Mouse (Mus musculus) B cell, adult 2 months (primary cell): ENCODE data around the gene Ccdc88c.
A peak's percentile ranks its signal among the peaks of the same experiment; 100 is the strongest.

Experiments used
- DNase-seq, 2 experiments: peaks; one replicate each; pipeline ENCODE4 v3.0.0; 2022

Gene Ccdc88c

GRCm38 (mm10) chr12:101028954-101029731 is at the start of gene Ccdc88c:
TSS of gene Ccdc88c (minus strand) at chr12:101029056.
- DNase-seq, result peak; percentile 92 to 94

- DNase-seq, result no peak
Observed at GRCm38 (mm10) chr12:101077955-101078354, 49.1 kb upstream of the Ccdc88c start.

DNA sequence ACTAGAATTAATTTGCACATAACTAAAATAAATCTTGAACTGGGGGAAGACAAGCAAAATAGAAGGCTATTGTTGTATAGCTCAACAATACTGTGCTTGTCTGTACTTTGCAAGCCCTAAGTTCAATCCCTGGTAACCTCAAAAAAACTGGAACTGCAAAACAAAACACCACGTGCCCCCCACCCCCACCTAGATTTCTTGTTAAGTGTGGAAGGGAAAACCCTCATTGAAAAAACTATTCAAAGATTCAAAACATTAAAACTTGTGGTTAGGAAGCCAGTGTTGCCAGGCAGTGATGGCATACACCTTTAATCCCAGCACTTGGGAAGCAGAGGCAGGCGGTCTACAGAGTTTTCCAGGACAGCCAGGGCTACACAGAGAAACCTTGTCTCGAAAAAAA is 46.6 kb upstream of the Ccdc88c start:
- no peak for DNase-seq

DNA sequence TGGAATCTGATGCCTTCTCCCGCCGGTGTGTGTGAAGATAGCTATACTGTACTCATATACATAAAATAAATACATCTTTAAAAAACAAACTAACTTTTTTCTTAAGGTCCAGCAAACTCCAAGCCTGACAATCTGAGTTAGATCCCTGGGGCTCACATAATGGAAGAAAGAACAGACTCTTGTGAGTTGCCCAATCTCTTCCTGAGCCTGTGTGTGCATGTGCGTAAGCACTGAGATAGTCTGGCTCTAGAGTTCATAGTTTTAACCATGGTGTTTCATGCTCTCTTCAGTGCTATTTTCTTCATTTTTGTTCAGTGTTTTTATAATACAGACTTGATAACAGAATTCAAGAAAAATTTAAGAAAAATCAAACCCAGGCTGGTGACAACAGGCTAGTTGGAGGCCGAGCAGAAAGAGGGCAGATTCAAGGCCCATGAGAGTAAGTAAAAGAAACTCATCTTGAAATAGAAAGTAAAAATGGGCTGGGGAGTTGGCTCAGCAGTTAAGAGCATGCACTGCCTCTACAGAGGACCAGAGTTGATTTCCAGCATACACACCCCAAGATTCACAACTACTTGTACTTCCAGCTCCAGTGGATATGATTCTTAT is 46.1 kb upstream of the Ccdc88c start:
- DNase-seq, result no peak

GRCm38 (mm10) chr12:101069813-101070212 is 41.0 kb upstream of the Ccdc88c start:
- DNase-seq, result no peak

DNA sequence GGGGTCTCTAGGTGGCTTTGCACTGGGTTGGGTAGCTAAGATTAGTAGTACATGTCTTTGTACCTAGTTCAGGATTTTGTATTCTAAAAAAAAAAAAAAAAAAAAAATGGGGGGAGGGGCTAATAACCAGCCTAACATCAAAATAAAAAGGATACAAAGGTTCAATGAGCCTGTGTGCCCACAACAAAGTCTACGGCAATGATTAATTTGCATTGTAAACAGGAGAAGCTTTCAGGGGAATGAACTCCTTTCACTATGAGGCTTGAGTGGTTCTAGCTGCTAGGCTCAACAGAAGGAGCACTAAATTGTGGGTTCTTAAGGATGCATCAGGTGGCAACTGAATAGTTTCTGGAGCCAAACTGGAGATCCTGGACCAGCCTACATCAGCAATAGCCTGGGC is 37.5 kb upstream of the Ccdc88c start:
- DNase-seq, result no peak

GRCm38 (mm10) chr12:101039956-101040355 is 11.1 kb upstream of the Ccdc88c start:
- DNase-seq, result no peak

DNA sequence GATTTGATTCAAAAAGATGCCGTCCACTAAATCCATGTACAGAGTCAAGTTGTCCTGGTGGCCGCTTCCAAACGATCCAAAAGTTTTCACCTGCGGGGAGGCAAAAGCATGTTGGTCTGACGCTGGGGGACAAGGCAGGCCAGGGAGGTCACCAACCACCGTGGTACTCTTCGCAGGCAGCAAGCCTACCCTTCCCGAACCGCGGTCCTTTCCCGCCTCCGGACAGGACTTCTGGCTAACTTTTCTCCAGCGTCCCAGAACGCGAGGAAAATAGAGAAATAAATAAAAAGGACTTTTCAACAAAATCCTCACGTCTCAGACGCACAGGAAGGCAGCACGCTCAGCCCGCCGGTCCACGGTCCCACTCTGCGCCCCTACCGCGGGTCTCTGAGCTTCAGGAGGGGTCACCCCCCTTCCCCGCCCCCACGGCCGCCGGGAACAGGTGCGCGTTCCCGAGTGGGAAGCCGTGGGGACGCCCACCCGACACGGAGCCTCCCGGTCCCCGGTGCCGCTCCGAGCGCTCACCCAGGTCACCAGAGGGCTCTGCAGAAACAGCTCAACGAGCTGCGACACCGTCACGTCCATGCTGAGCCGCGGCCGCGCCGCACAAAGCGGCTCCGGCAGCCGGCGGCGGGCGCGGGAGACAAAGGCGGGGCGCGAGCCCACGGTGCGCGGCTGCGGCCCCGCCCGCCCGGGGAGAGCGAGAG is 456 bp downstream of the Ccdc88c start:
- DNase-seq, result peak in 1 of 2 experiments; percentile 46

GRCm38 (mm10) chr12:101027451-101028246 is 1.2 kb downstream of the Ccdc88c start:
- peak; percentile 58 to 60 for DNase-seq

- DNase-seq, result no peak
Observed at GRCm38 (mm10) chr12:101026946-101027345, 1.9 kb downstream of the Ccdc88c start.

GRCm38 (mm10) chr12:101026518-101026917 is 2.3 kb downstream of the Ccdc88c start:
- DNase-seq, result no peak

- DNase-seq, result no peak
Observed at GRCm38 (mm10) chr12:101026025-101026424, 2.8 kb downstream of the Ccdc88c start.

DNA sequence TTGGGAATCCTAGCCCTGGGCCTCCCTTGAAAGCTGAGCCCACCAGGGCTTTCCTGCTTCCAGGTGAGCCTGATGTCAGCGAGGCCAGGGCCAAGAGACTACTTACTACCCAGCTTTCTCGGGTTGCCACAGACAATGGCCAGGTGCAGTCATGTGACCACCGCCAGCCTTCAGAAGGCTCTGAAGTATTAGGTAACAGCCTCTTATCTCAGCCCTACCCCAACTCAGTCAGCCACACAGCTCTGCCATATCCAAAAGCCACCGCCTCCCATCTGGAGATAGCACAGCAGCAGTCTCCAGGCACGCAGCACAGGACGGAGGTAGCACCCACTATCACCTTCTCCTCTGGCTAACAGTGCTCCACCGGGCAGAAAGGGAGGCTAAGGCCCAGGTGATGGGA is 3.5 kb downstream of the Ccdc88c start:
- no peak for DNase-seq

DNA sequence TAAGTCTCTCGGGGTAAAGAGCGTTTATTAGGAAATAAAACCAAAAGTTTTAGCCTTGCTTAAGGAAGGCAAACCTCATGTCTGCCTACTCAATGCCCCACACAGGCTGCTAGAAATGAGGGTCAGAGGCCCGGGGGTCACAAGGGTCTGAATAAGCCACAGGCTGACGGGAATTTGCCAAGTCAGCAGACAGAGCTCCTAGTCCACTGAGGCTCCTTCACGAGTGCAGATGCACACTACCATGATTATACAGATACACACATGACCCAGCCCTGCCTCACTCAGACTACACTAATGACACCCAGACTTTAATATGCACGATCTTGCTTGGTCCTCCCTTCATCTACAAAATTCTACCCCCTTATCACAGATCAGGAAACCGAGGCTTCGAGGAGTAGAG is 4.0 kb downstream of the Ccdc88c start:
- DNase-seq, result no peak

- no peak for DNase-seq
Observed at GRCm38 (mm10) chr12:101023143-101023542, 5.7 kb downstream of the Ccdc88c start.

DNA sequence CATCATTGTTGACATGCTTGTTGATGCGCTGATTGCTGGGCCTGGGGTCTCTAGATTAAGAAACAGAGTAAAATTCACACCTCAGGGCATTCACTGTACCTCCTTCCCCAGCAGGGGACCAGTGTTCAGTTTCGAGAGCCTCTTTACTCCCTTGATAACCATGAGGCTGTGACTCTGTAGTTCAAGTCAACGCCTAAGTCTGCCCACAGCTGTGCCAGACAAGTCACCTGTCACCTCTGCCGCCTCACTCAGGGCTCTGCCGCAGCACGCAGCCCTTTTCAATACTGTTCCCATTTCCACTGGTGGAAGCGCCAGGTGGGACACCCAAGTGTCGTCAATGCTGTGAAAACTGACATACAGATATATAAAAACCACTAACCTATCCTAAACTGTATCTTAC is 6.5 kb downstream of the Ccdc88c start:
- DNase-seq, result no peak

- DNase-seq, result peak in 1 of 2 experiments; percentile 1
Observed at GRCm38 (mm10) chr12:101021484-101022226, 7.2 kb downstream of the Ccdc88c start.

- DNase-seq, result peak; percentile 41 to 46
Observed at GRCm38 (mm10) chr12:101020210-101021015, 8.4 kb downstream of the Ccdc88c start.

DNA sequence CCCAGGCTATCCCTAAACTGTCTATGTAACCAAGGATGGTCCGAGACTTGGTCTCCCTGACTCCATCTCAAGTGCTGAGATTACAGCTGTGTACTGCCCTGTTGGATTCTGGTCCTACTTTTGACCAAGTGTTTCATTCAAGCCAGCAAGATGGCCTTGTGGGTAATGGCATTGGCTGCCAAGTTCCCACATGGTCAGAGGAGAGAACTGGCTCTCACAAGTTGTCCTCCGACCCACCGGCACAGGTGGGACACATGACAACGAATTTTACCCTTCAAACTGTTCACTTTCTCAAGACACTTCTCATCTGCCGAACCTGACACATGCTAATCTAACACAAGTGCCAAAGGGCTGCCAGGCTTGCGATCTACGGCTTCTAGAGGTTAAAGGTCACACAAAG is 9.4 kb downstream of the Ccdc88c start:
- DNase-seq, result no peak

DNA sequence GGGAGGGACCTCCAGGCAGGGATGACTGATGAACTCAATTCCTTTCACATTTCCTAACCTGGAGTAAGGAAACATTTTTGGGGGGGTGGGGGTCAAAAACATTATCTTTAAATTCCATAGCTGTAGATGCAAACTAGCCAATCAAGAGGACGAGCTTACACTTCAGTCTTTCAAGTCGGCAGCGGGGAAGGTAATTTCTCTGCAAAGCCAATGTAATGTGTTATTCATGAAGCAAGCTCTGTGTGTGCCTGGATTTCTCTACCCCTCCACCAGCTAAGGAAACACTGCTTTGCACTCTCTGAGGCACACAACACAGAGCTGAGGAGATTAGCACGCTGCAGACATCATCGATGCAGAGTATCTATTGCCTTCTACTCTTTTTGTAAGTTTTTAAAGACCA is 9.8 kb downstream of the Ccdc88c start:
- no peak for DNase-seq

GRCm38 (mm10) chr12:101017971-101018371 is 10.9 kb downstream of the Ccdc88c start:
- peak; percentile 66 to 71 for DNase-seq
